Mouse (Mus musculus): ENCODE measurements at regions not wholly inside any gene's neighbourhood (a gene's known extent, or its start where the extent isn't known, plus 50 kb on each side); places are given as distances from the start of the nearest gene placed in this dataset.

DNA sequence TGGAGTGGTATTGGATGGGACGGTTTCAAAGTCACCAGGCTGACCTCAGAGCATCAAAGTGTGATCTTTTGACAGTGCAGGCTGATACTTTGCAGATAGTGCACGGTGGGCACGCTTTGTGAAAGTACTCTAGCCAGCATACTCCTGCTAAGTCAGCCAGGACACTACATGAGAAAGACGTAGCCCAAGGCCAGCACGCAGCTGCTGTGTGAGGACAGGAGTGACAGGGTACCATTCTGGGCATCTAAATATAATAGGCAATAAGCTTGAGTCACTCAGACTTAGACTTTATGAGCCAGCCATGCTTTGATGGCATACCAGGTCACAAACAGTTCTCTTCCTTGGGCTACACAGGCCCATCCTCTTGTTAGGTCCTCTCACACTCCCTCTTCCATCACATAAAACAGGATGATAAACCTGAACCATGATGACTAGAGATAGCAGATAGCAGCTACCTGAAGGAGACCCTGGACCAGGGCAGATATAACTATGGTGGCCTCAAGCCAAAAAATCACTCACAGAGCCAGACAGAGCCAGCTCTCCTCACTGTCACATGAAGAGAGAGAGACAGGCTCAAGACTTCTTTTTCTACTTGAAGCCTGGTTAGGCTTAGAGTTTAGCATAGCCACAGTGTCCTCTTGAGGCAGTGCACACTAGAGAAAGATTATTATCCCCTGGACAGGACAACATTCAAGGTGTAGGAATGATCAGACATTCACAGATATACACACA, 156.7 kb upstream of the Rreb1 start:
- no peak for DNase-seq

DNA sequence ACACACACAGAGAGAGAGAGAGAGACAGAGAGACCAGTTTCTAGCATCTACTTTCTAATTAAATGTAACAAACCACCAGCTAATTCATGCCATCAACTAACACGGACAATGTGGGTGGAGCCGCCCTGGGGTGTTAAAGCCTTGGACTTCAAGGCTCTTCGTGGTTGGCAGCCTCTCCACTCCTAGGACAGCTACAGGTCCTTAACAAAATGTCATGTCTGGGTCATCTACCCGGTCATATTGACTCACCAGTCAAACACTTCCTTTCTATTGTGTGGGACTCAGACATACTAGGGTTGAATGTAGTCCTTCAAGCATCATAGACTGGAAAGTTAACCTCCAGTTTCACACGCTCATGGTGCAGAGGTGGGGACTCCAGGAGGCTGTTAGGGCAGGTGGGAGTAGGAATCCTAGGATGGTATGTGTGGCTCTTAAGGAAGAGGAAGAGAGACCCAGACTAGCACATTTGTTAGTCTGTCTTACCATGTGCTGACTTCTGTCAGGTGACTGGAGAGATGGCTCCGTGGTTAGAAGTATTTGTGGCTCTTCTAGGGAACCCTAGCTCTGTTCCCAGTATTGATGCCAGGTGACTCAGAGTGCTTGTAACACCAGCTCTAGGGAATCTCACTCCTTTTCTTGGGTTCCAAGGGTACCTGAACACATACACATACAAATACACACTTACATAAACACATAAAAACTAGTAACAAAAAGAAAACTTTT, 155.7 kb upstream of the Rreb1 start:
- DNase-seq = no peak

DNA sequence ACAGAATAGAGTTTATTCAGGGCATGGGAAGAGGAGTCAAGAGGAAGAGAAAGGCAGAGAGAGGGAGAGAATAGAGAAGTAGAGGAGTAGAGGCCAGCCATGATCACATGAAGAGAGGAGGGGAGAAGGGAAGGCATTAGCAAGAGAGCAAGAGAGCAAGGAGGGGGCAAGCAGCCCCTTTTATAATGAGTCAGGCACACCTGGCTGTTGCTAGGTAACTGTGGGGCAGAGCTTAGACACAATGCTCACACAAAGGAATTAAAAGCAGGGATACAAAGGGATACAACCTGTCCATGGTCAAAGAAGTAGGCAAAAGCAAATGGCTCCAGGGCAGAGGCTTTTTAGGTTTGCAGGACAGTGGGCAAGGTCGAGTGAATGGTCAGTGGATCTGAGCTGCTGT, 153.5 kb upstream of the Rreb1 start:
- DNase-seq = no peak

DNA sequence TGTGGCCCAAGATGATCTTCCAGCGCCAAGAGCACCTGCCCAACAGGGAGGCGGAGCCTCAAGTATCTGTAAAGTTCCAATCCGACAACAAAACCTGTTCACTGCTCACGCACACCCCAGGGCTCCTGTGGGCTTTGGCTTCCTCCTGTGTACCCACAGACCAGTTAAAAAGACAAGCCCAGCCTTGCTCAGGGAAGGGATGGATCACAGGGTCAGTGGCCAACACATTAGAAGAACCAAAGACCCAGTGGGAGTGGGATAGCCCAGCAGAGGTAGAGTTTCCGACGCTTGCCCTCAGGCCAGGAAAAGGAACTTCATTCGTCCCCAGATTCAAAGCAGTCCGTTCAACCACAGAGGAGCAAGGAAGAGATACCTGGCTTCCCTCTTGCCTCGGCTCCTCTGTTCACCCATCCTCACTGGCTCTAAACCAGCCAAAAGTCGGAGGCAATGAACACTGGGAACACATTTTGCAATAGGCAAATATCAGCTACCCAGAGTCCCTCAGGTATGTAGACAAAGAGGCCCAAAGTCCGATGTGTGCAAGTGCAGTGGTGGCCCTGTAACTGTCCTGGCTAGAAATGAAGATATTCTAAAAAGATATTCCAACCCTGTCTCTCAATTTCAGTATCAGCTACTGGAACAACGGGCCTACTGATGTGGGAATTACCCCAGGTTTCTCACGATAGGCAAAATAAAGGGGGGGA, 152.5 kb upstream of the Rreb1 start:
- DNase-seq = no peak

DNA sequence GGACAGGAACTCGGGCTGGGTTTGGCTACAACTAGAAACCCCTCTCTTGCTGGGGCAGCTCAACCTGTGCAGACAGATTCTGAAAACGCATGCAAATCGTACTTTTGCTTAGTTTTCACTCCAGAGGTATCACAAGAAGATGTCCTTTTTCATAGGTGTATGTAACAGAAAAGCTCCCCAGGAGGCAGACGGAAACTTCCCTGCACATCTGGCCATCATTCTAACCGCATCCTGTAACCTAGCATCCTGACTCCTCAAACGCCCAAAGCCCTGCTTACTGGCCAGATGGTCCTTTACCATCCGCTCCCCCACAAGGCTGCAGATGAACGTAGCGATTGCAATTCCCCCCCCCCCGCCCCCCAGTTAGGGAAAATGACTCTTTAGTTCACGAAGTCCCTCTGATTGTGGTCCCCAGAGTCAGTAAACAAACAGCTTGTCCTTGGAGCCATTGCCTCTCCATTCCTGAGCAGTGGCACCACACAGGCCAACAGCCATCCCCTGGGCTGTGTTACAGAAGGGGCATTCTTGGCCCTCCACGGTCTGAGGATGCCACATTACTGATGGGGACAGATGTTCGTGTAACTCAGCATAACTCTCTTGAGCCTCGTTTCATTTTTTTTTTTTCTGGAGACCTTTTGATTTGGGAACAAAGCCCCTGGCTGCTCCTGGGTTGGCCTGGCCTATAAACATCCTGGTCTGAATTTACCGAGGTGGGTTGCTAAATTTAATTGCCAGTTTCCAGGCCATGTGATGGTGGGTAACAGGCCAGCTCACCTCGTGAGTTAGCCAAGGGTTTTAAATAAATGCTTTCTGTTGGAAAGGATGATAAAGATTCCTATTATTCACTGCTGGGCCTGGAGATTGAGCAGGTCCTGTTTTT, 149.6 kb upstream of the Rreb1 start:
- no peak for DNase-seq

DNA sequence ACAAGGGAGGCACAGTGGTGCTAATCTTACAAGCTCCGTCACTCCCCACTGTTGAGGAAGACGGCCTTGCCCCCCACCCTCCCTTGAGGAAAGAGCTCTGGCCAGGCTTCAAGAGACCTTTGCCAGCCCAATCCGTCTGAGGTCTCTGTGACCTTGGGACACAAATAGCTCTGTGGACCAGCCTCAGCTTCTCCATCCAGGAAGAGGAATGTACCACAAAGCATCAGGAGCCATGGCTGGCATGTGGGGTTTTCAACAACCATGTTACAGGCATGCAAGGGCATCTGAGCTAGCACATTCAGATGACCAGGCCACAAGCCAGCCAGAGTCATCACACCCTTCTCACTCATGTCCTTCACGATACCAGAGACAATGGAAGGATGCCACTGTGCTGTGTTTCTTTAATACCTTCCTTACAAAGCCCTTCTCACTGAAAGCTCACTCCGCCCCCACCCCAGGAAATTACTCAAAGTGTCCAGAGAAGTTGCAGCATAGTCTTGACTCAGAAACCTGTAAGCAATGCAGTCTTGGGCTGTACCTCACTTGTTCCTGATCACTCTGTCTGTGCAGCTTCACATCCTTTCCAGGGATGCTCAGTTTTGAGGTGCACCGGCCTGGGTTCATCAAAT, 148.8 kb upstream of the Rreb1 start:
- DNase-seq = no peak

DNA sequence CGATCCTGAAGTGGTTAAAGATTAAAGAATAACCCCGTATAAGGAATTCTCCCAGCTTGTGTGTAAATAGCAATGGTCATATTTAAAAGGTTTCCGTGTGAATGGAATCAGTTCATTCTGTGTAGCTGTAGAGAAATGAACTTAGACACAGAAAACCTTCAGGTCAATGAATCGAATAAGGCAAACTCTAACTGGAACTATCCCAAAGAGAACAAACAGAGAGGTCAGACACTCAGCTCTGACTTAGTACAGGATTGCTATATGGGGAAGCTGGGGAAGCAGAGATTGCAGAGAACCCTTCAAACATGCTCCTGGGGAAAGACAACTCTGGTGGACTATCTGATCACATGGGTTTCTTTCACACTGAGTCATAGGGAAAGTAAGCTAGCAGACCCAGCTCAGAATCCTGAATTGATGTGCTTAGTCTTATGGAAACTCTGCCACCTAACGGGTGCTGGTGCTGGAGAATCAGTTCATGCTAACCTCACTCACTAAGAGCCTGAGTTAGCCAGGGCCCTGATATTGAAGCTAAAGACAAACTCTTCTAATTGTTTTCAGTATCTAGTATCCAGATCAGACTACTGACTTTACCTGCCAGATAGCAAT, 145.3 kb upstream of the Rreb1 start:
- no peak for DNase-seq

DNA sequence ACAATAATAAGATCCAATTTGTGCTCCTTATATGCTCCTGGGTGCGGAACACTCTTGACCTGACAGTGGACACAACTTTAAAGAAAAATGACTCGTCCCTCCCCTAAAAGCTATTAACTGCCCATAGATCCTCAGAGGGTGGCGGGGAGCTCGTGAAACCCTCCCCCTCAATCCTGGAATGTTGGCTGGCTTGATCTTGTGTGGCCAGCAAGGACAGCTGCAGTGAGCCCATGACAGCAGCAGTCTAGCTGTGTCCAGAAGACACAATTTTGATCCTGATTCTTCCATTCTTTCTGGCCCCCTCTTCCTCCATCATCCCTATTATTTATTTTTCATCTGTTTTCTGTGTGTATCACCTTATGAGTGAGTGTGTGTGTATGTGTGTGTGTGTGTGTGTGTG, 141.8 kb upstream of the Rreb1 start:
- no peak for DNase-seq

DNA sequence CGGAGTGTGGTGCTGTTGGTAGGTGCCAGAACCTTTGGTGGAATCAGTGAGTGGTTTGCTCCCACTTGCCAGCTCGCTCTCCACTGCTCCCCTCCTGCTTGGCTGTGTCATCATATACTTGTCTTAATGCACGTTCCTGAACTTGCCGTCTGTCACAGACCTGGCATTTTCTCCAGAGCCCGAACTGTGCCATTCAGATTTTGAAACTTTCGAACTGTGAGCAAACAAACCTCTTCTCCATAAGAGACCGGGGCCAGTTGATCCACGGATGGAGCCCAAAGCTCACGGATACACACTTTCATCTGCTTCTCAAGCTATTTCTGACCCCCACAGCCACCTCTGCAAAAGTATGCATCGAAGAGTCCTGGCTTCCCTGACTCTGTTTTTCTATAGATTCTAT, 141.0 kb upstream of the Rreb1 start:
- no peak for DNase-seq

DNA sequence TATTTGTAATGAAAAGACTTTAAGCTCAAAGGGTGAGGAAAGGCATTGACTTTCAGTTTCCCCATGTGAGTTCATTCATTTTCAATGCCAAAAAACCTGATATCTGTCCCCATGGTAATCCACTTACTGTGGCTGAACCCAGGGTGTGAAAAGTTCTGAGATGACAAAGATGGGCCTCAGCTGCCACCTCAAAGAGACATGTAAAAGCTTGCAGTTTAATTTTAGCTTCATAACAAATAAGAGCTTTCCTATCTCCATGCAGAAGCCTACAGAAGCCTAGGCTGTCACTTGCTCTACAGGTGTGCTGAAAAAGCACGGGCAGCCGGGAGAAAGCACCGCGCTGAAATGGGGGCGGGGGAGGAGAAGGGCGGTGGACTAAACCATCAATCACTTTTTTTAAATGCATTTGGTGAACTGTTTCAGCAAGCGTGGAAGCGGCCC, 140.1 kb upstream of the Rreb1 start:
- DNase-seq = no peak

DNA sequence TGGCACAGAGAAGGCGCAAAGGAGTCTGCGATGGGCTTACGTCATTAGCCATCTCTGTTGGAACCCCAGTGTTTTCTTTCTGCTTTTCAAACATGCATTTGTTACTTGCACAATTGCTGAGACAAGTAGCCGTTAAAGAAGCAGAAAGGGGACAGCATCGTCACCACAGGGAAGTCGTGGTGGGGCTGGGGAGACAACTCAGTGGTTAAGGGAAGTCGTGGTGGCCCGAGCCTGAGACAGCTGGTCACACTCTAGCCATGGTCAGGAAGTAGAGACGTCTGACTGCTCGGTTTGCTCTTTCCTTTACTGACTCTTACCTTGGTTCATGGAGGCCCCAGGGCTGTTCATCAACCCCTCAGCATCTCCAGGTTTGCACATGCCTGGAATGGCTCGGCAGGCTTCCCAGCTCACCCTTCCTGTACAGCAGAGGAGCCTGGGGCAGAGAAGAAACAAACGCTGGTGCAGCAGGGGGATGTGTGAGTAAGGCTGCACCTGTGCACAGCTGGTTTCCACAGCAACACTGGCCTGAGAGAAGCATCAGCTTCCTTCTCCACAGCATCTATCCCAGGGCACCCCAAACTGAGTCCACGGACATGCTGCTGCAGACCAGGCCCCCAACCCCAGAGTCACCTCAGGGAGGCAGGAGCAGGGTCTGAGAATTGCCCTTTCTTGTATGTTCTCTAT, 135.6 kb upstream of the Rreb1 start:
- DNase-seq = no peak

DNA sequence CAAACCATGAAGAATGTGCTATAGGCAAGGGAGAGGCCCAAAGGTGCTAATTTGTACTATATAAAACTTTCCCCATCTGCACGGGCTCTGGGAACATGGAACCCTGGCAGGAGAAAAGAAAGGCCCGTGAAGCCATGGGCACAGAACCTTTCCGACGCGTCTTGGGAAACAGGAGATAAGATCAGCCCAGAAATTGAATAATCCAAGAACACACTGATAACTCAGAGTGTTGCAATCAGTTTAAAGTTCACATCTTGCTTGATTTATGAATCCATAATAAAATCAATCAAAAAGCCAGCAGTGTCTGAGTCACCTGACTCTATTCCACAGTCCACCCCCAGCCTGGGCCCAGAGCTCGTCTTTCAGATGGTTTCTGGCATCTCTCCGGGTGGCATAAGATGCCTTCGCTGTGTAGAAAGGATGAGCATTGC, 133.4 kb upstream of the Rreb1 start:
- no peak for DNase-seq

DNA sequence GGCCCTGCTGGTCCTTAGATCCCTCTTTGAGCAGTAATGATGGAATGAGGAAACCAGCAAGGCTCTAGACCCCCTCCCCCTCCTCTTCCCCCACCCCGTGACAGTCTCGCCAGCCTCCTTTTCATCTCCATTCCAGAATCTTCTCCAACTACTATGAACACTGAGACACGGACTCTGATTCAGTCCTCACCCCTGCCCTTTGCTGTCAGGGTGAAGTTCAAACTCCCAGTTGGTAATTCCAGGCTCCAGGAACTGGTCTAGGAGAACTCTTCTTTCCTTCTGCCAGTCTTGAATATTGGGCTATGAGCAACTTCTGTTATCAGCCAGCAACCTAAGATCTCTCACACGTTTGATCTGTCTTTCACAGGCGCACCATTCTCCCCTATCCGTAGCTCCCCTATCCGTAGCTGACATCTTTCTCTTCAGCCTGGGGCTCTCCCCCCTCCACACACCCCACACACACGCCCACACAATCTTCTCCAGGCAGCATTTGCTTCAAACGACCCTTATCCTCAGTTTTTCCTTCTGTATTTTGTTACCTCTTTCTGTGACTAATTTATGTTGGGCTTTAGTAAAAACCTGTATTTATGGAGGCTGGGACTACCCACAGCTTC, 128.6 kb upstream of the Rreb1 start:
- DNase-seq = peak; percentile 32

DNA sequence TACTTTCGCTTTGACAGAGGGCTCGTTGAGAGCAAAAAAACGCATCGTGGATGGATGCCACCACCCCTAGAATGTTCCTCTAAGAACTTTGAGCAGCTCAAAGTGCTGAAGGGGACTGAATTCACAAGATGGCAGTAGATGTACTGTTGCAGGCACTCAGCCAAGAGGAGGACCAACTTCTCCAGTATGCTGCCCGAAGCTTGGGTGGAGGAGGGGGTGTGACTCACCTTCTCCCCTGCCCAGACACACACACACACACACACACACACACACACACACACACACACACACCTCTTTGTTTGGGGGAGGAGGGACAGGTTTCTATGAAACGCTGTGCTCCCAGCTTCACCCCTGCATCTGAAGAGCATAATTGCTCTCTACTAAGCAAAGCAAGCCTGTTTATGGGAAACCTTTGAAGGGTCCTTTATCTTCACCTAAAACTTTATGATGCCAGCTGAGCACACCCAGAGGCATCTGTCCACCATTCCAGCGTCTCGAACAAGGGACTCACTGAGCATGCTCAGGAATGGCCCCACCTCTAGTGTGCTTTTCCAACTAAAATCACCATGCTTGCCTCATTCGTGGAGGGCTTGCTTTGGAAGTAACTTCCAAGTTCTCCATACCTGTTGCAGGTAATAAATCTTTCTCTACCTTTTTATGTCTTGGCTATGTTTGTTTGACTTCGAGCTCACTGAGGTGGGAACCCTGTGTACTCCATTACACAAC, 126.8 kb upstream of the Rreb1 start:
- no peak for DNase-seq

DNA sequence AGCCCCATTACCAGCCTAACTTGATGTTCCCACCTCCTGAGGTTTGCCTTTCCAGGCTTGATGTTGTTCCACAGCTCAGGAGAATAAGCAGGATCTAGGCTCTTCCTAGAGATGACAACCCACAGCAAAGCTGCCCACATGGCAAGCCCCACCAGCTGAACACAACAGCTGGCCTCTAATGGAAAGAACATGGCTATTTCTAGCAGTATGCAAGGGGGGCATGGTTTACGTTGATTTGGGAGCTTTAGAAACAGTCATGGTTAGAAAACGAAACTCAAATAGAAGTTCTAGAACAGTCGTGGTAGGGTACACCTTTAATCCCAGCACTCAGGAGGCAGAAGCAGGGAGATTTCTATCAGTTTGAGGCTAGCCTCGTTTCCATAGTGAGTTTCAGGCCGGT, 123.5 kb upstream of the Rreb1 start:
- DNase-seq = no peak

DNA sequence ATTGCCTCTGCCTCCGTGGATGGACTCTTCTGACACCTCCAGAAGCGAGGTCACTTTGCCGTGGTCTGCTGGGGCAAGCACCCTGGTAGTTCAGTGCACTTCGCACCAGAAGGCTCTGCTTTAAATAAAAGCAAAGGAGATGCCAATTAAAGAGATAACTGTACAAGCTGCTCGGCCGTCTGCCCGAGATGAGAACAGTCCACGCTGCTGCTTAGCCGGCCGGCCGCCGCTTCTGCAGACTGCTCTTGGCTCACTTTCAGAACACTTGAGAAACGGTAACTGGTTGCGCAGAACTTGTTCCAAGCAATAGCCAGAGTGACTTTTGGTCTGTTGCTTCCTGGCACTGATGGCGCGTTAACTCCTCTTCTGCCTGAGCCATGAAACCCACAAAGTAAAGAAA, 121.0 kb upstream of the Rreb1 start:
- DNase-seq = peak; percentile 77

DNA sequence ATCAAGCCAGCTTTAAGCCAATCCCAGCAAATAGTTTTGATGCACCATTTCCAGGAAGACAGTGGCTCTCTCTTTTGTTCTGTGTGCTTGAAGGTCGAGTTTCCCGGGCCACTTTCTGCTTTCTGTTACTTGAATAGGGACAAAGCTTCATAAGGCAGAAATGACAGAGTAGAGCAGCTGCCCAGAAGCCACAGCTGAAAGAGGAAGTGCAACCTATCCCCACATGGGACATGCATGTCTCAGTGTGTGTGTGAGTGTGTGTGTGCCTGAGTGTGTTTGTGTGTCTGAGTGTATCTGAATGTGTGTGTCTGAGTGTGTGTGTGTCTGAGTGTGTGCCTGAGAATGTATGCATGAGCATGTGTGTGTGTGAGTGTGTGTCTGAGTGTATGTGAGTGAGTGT, 120.2 kb upstream of the Rreb1 start:
- DNase-seq = no peak

DNA sequence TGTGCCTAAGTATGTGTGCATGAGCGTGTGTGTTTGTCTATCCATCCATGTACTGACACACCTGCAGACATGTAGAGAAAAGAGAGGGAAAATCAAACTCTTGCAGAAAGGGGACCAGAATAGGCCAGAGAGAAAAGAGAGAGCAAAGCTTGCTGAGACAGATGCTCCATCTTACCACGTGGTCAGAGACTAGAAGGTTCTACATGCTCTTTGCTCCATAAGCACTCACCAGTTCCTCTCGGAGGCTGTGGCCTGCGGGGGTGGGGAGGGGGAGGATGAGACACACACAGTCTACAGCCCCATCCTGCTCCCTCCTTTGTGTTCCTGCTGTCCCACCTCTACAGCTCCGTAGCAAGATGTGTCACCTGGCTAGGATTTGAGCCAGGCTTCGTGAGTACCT, 119.7 kb upstream of the Rreb1 start:
- DNase-seq = no peak

DNA sequence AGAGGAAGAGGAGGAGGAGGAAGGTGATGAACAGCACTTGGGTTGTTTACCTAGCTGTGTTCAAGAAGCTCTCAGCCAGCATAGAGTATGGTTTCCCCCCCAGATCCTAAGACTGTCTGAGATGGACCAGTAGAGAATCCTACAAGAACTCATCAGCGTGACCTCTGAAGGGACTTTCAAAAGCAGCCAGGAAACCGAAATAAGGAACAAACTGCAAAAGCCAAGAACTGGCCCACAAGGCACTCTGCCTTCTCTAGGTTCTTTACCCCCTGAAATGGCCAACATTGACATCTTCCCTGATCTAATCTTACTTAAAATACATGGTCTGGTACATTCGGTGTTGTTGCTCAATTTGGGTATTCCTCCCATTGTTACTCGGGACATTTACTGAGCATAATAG, 118.1 kb upstream of the Rreb1 start:
- DNase-seq = no peak

DNA sequence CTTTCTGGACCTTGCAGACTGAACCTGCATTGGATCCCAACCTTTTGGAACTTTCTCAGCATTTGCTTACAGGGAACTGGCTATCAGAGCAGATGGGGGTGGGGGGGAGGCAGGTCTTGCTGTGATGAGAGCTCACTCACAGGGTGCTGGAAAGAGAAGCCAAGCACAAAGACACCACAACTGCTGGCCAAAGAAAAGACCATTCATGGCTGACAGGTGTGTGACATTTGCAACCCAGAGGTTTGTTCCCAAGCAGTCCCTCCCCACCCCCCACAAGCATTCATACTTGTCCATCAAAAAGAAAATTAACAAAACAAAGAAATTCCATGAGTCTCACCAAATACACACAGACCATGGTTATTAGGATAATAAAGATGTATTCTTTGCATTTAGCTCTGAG, 117.5 kb upstream of the Rreb1 start:
- DNase-seq = no peak
